Mouse (Mus musculus) myocyte (in vitro differentiated cells): Measurements from ENCODE around the gene Klhl8. TPM values are rescaled to one million over a fixed set of nuclear protein-coding genes. Genes with fewer than 3 reads are reported as not detected.
"Not testable (repeated sequence)": the region's sequence is repeated elsewhere in the genome, so short reads cannot be mapped to it uniquely, and the experiment has no call there.

Experiments used
- H3K27me3 ChIP-seq: one replicate; pipeline ENCODE4 v1.6.1; 2011; ENCODE audit not compliant: control insufficient read depth, insufficient read depth, insufficient read length
- H3K36me3 ChIP-seq: one replicate; pipeline ENCODE4 v1.6.1; 2011; ENCODE audit not compliant: control insufficient read depth, insufficient read depth
- H3K4me2 ChIP-seq: one replicate; pipeline ENCODE4 v1.6.1; 2011; ENCODE audit warnings: low read depth, control low read depth
- H3K4me3 ChIP-seq: one replicate; pipeline ENCODE4 v1.5.1; 2011; ENCODE audit warnings: mild to moderate bottlenecking, control low read depth, moderate library complexity
- H3K79me2 ChIP-seq: one replicate; pipeline ENCODE4 v1.6.1; 2011; ENCODE audit not compliant: control insufficient read depth, insufficient read depth
- H3ac ChIP-seq: one replicate; pipeline ENCODE4 v1.6.1; 2011; ENCODE audit not compliant: control insufficient read depth, insufficient read length
- CEBPB ChIP-seq: IDR thresholded peaks from 2 replicates; pipeline ENCODE4 v1.6.1; 2011; ENCODE audit warnings: mild to moderate bottlenecking, moderate library complexity; ENCODE audit not compliant: poor library complexity, insufficient read depth, severe bottlenecking
- E2F4 ChIP-seq: IDR thresholded peaks from one replicate; pipeline ENCODE4 v1.6.1; 2011; ENCODE audit warnings: mild to moderate bottlenecking, control low read depth, moderate library complexity; ENCODE audit not compliant: insufficient read depth
- MAX ChIP-seq: IDR thresholded peaks from one replicate; pipeline ENCODE4 v1.6.1; 2011; ENCODE audit warnings: low read depth, mild to moderate bottlenecking, control low read depth
- MYOD1 ChIP-seq, 3 experiments: IDR thresholded peaks; one replicate each; pipeline ENCODE4 v1.6.1; 2011; ENCODE audit warnings: control low read depth in 2 of 3, low read depth in 2 of 3, mild to moderate bottlenecking in 2 of 3, moderate library complexity in 1 of 3; ENCODE audit not compliant: insufficient read length in 2 of 3, control insufficient read depth in 1 of 3
- MYOG ChIP-seq, 3 experiments: IDR thresholded peaks; one replicate each; pipeline ENCODE4 v1.6.1; 2011; ENCODE audit warnings: control low read depth in 2 of 3, low read depth in 2 of 3, mild to moderate bottlenecking in 2 of 3; ENCODE audit not compliant: insufficient read length in 2 of 3, control insufficient read depth in 1 of 3, insufficient read depth in 1 of 3
- POLR2A ChIP-seq: IDR thresholded peaks from one replicate; pipeline ENCODE4 v1.6.1; 2011; ENCODE audit warnings: low read depth, mild to moderate bottlenecking, control low read depth, moderate library complexity; ENCODE audit not compliant: insufficient read length
- POLR2AphosphoS2 ChIP-seq: IDR thresholded peaks from one replicate; pipeline ENCODE4 v1.6.1; 2011; ENCODE audit warnings: low read depth, control low read depth; ENCODE audit not compliant: insufficient read length
- REST ChIP-seq: IDR thresholded peaks from one replicate; pipeline ENCODE4 v1.6.1; 2011; ENCODE audit warnings: mild to moderate bottlenecking, control low read depth, moderate library complexity; ENCODE audit not compliant: insufficient read depth, insufficient read length
- SRF ChIP-seq: IDR thresholded peaks from one replicate; pipeline ENCODE4 v1.6.1; 2011; ENCODE audit warnings: low read depth; ENCODE audit not compliant: control insufficient read depth, insufficient read length
- TCF12 ChIP-seq: IDR thresholded peaks from one replicate; pipeline ENCODE4 v1.6.1; 2011; ENCODE audit warnings: mild to moderate bottlenecking, control low read depth; ENCODE audit not compliant: poor library complexity, insufficient read depth, severe bottlenecking
- TCF3 ChIP-seq: IDR thresholded peaks from one replicate; pipeline ENCODE4 v1.6.1; 2011; ENCODE audit warnings: low read depth, control low read depth; ENCODE audit not compliant: insufficient read length
- USF1 ChIP-seq: IDR thresholded peaks from one replicate; pipeline ENCODE4 v1.6.1; 2011; ENCODE audit warnings: low read depth, mild to moderate bottlenecking, control low read depth, moderate library complexity
- polyA plus RNA-seq: library from polyadenylated mRNA; unstranded; fragments of >200 nt; fragmentation: generic; extraction: Trizol; gene quantifications from one replicate; pipeline ENCODE4 v1.2.1, GENCODE M21; 2012; ENCODE audit warnings: missing spikeins

Gene Klhl8
- 7.2 TPM for polyA plus RNA-seq

- H3K79me2 ChIP-seq = no peaks in the 10 kb centered on the region
- H3K27me3 ChIP-seq = peaks cover 10% of the 10 kb centered on the region
- TF ChIP-seq TCF12 (no peak), MYOG (IDR thresholded peaks at IDR 0.05; ENCODE audit: control insufficient read depth in 1 of 3, insufficient read depth in 1 of 3, insufficient read length in 2 of 3, low read depth in 2 of 3) (no peak), USF1 (no peak), POLR2AphosphoS2 (peak; percentile 57), MYOD1 (IDR thresholded peaks at IDR 0.05; ENCODE audit: control insufficient read depth in 1 of 3, insufficient read length in 2 of 3, low read depth in 2 of 3) (no peak), E2F4 (no peak), CEBPB (no peak), POLR2A (peak; percentile 79), REST (no peak)
- H3K4me3 ChIP-seq = peak within 1 kb of the TSS; percentile 18
- H3K36me3 ChIP-seq = no peaks in the 10 kb centered on the region
- H3ac ChIP-seq = peak within 1 kb of the TSS; percentile 39
- H3K4me2 ChIP-seq = peak within 1 kb of the TSS; percentile 71
Observed at GRCm38 (mm10) chr5:103910748-103911409, at the start of gene Klhl8. Gene Klhl8 (minus strand): TSS chr5:103911259.

- H3K4me3 ChIP-seq = no peak overlapping the region
- H3K27me3 ChIP-seq = no peaks in the 10 kb centered on the region
- no peaks in the 10 kb centered on the region for H3K36me3 ChIP-seq
- H3ac ChIP-seq = no peak overlapping the region
- peak overlapping the region; percentile 58 for H3K4me2 ChIP-seq
- H3K79me2 ChIP-seq = no peaks in the 10 kb centered on the region
- peak; percentile 53; the same call in 1 of the 2 replicates for TF ChIP-seq CEBPB
- no peak for TF ChIP-seq REST
- no peak for TF ChIP-seq E2F4
- no peak for TF ChIP-seq MAX
- TF ChIP-seq TCF12 = no peak
- TF ChIP-seq USF1 = no peak
- no peak for TF ChIP-seq SRF
- peak in 2 of 3 experiments; percentile 17 to 73 for TF ChIP-seq MYOD1 (IDR thresholded peaks at IDR 0.05; ENCODE audit: control insufficient read depth in 1 of 3, insufficient read length in 2 of 3, low read depth in 2 of 3)
- no peak for TF ChIP-seq POLR2A
- TF ChIP-seq TCF3 = no peak
- peak in 1 of 3 experiments; percentile 60 for TF ChIP-seq MYOG (IDR thresholded peaks at IDR 0.05; ENCODE audit: control insufficient read depth in 1 of 3, insufficient read depth in 1 of 3, insufficient read length in 2 of 3, low read depth in 2 of 3)
- TF ChIP-seq POLR2AphosphoS2 = no peak
Observed at GRCm38 (mm10) chr5:103954638-103955037, 43.6 kb upstream of the Klhl8 start.

- H3K36me3 ChIP-seq = no peaks in the 10 kb centered on the region
- no peaks in the 10 kb centered on the region for H3K27me3 ChIP-seq
- H3K4me3 ChIP-seq = no peak overlapping the region
- H3K4me2 ChIP-seq = peak overlapping the region; percentile 58
- H3ac ChIP-seq = no peak overlapping the region
- TF ChIP-seq CEBPB (peak; percentile 75; the same call in 1 of the 2 replicates), SRF (peak; percentile 5), MYOD1 (IDR thresholded peaks at IDR 0.05; ENCODE audit: control insufficient read depth in 1 of 3, insufficient read length in 2 of 3, low read depth in 2 of 3) (peak in 1 of 3 experiments; percentile 35), REST (no peak), MYOG (IDR thresholded peaks at IDR 0.05; ENCODE audit: control insufficient read depth in 1 of 3, insufficient read depth in 1 of 3, insufficient read length in 2 of 3, low read depth in 2 of 3) (peak in 1 of 3 experiments; percentile 31), POLR2AphosphoS2 (no peak), POLR2A (no peak), TCF12 (no peak)
- no peaks in the 10 kb centered on the region for H3K79me2 ChIP-seq
Observed at GRCm38 (mm10) chr5:103953135-103954083, 42.4 kb upstream of the Klhl8 start.

- H3K4me2 ChIP-seq, H3K27me3 ChIP-seq, H3K79me2 ChIP-seq, H3K4me3 ChIP-seq, H3K36me3 ChIP-seq, H3ac ChIP-seq: not testable (repeated sequence)
- peak; percentile 60 for TF ChIP-seq REST
Observed at GRCm38 (mm10) chr5:103950138-103950537, 39.1 kb upstream of the Klhl8 start.

GRCm38 (mm10) chr5:103943183-103943582 is 32.1 kb upstream of the Klhl8 start:
- no peaks in the 10 kb centered on the region for H3K36me3 ChIP-seq
- TF ChIP-seq E2F4 (no peak), POLR2A (no peak), CEBPB (no peak), USF1 (no peak)
- H3ac ChIP-seq = no peak overlapping the region
- no peak overlapping the region for H3K4me3 ChIP-seq
- H3K79me2 ChIP-seq = no peaks in the 10 kb centered on the region
- no peak overlapping the region for H3K4me2 ChIP-seq
- H3K27me3 ChIP-seq = peaks cover 11% of the 10 kb centered on the region
